Mouse (Mus musculus) hindbrain, embryonic 10.5 days (tissue): Measurements from ENCODE around the gene Dennd2a. TPM values are rescaled to one million over a fixed set of nuclear protein-coding genes. Genes with fewer than 3 reads are reported as not detected.

Source experiments
- DNase-seq: peaks from one replicate; pipeline ENCODE4 v3.0.0-alpha.2; 2017; ENCODE audit warnings: low spot score
- H3K27ac ChIP-seq: fragments of 300-500 bp; sonication (generic); 2 replicates; pipeline ENCODE4 v1.5.1; 2016; ENCODE audit warnings: mild to moderate bottlenecking, moderate library complexity
- H3K27me3 ChIP-seq: fragments of 300-500 bp; sonication (generic); 2 replicates; pipeline ENCODE4 v1.6.1; 2016; ENCODE audit warnings: mild to moderate bottlenecking; ENCODE audit not compliant: poor library complexity, insufficient read depth, severe bottlenecking
- H3K36me3 ChIP-seq: fragments of 300-500 bp; sonication (generic); 2 replicates; pipeline ENCODE4 v1.6.1; 2016; ENCODE audit warnings: mild to moderate bottlenecking, moderate library complexity
- H3K4me1 ChIP-seq: fragments of 300-500 bp; sonication (generic); replicated peaks from 2 replicates; pipeline ENCODE4 v1.6.1; 2016; ENCODE audit warnings: mild to moderate bottlenecking
- H3K4me3 ChIP-seq: fragments of 300-500 bp; sonication (generic); 2 replicates; pipeline ENCODE4 v1.5.1; 2016; ENCODE audit warnings: mild to moderate bottlenecking, moderate library complexity
- H3K9me3 ChIP-seq: fragments of 300-500 bp; sonication (generic); 2 replicates; pipeline ENCODE4 v1.6.1; 2016; ENCODE audit warnings: mild to moderate bottlenecking, moderate library complexity
- WGBS: fragments of 180-500 bp; shearing (Covaris S2); methylation state at CpG from one replicate; pipeline ENCODE4 v1.1.7; 2016; 5-methylcytosine and 5-hydroxymethylcytosine counted together
- polyA plus RNA-seq: library from polyadenylated mRNA; unstranded; fragments of >200 nt; fragmentation: Nextera tagmentation; extraction: Ambion mirVana; gene quantifications from 2 replicates; pipeline ENCODE4 v1.2.1, GENCODE M21; 2016

Gene Dennd2a
- polyA plus RNA-seq, 1 experiment from 2014 or later: 45.6 TPM

DNA sequence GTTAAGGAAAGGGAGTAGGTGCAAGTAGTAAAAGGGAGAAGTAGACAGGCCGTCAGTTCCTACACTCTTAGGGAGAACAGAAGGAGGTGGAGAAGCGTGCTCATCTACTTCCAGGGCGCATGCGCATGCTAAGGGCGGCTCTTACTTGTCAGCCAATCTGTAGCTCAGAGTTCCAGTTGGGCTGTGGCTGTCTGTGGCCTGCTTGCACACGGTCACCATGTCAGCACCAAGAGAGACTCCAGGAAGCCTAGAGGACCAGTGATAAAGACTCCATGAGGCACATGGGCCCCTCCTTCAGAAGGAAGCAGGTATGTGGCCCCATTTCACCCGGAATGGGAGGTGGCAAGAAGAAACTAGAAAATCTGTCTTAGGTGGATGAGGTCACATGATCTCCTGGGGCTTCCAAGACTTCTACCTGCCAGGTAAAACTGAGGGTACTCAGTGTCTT lies 30.3 kb downstream of the Dennd2a start:
- Histone ChIP-seq H3K27ac (0 out of 2 replicates have a peak overlapping the region, but pooled peaks have one; percentile 42), H3K36me3 (peaks cover 40% of the 10 kb centered on the region), H3K4me1 (peaks cover 28% of the 10 kb centered on the region), H3K27me3 (no peaks in the 10 kb centered on the region), H3K4me3 (no peak overlapping the region), H3K9me3 (no peaks in the 10 kb centered on the region)
- no peak for DNase-seq
- WGBS: 86% methylated on average over 7 of the region's 7 CpGs

DNA sequence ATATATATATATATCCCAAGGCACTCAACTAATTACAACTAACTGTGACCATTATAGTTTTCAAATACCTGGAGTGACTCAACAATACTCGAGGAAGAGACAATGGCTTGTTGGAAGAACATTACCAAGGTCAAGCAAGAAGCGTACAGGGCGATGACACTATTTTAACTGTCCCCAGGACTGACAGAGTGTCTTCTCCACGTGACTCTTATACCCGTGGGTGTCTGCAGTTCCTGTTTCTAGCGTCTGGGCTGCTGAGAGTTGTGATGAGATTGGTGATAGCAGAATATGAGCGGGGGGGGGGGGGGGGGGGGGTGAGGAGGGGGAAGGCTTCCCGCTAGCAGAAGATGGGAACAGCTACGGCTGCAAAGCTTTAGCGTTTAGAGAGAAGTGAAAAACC lies 30.9 kb downstream of the Dennd2a start:
- 83% methylated on average over 9 of the region's 10 CpGs for WGBS
- Histone ChIP-seq H3K4me3 (no peak overlapping the region), H3K4me1 (peaks cover 28% of the 10 kb centered on the region), H3K9me3 (no peaks in the 10 kb centered on the region), H3K36me3 (peaks cover 46% of the 10 kb centered on the region), H3K27me3 (no peaks in the 10 kb centered on the region), H3K27ac (no peak overlapping the region)
- no peak for DNase-seq

DNA sequence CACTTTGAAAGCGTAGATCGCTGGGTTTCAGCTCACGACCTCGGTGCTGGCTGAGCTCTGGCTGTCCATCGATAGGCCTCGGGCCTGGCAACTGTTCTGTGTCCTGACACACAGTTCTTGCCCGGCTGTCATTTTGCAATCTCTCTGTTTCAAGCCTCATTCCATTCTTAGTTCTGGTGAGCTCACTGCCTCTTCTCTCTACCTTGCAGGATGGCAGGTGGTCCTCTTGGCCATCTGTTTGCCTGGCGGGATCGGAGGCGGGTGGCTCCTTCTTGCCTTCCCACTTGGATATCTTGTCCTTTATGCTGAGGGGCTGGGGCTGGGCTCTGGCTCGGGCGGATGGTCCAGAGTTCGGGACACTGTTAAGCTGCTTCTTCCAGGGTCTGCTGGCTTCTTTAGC lies 34.5 kb downstream of the Dennd2a start:
- Histone ChIP-seq H3K36me3 (peaks cover 82% of the 10 kb centered on the region), H3K9me3 (peaks cover 12% of the 10 kb centered on the region), H3K27ac (no peak overlapping the region), H3K4me1 (peaks cover 12% of the 10 kb centered on the region), H3K4me3 (no peak overlapping the region), H3K27me3 (no peaks in the 10 kb centered on the region)
- 95% methylated on average over 13 of the region's 13 CpGs for WGBS
- no peak for DNase-seq

DNA sequence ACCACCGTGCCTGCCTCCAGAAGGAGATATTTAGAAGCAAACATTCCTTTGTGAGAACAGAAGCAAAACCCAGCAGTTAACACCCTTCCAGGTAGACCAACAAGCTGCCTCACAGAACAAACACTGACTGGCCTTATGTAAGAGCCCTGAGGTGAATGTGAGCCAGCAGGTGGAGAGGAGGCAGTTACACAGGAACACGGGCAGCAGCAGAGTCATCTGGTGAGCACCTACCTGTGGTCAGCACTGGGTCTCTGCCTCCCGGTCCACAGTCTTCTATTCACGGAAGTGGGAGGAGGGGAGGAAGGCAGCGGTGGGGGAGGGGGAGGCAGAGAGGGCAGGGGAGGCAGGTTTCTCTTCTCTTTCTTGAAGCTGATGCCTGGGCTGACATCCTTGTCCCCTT lies 35.2 kb downstream of the Dennd2a start:
- H3K9me3 ChIP-seq: peaks cover 12% of the 10 kb centered on the region
- no peaks in the 10 kb centered on the region for H3K27me3 ChIP-seq
- WGBS: 82% methylated on average over 5 of the region's 5 CpGs
- H3K4me3 ChIP-seq: no peak overlapping the region
- H3K36me3 ChIP-seq: peaks cover 89% of the 10 kb centered on the region
- DNase-seq: no peak
- no peak overlapping the region; the same call in 1 of the 2 replicates for H3K27ac ChIP-seq
- peaks cover 5% of the 10 kb centered on the region for H3K4me1 ChIP-seq

DNA sequence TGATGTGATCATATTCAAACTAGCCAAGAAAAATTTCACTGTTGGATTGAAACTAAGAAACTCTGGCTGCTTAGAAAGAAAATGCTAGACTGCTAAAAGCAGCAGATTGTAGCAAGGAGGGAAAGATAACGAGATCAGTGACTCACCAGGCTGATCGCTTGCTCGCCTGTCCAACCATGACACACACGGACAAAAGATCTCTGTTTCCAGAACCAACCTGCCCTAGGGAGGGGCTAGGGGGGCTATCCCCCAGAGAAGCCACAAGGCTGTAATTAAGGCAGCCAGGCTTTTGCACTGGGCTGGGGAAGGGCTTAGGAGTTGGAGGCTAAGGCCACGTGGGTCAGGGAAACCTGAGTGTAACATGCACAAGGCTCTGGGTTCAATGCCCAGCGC lies 41.9 kb downstream of the Dennd2a start:
- Histone ChIP-seq H3K4me1 (peaks cover 13% of the 10 kb centered on the region), H3K36me3 (peaks cover 66% of the 10 kb centered on the region), H3K4me3 (no peak overlapping the region), H3K27ac (peak overlapping the region; percentile 59), H3K27me3 (no peaks in the 10 kb centered on the region), H3K9me3 (peaks cover 12% of the 10 kb centered on the region)
- 33% methylated on average over 6 of the region's 6 CpGs for WGBS
- DNase-seq: peak; percentile 55

DNA sequence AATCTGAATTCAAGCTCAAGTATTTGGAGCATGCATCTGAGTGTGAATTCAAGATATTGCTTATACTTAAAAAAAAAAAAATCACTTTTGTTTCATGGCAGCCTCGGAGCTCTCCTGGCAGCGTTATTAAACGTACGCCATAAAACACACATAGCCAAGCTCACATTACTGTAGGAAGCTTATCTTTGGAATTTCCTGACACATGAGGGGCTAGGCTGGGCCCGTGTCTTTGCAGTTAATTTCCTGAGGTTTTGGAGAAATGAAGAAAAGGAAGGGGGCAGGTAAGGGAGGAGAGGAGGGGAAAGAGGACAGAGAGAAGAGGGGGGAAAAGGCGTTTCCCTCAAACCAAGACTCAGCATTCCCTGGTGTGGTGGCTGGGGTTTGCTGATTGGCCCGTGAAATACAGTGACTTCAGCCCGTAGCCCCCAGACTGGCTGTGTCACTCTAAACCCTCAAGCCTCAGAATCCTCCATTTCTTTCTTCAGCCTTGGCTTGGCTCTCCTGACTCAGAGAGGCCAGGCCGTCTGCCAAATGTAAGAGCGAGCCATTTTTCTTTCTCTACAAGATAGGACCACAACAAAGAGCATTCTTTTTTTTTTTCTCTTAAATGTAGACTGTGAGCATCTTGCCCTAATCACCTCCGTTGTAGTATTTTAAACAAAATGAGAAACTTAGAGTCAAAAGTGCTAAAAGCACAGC lies 42.5 kb downstream of the Dennd2a start:
- Histone ChIP-seq H3K36me3 (peaks cover 61% of the 10 kb centered on the region), H3K27ac (peak overlapping the region; percentile 59), H3K4me1 (peaks cover 13% of the 10 kb centered on the region), H3K9me3 (peaks cover 8% of the 10 kb centered on the region), H3K4me3 (no peak overlapping the region), H3K27me3 (no peaks in the 10 kb centered on the region)
- WGBS: 68% methylated on average over 11 of the region's 11 CpGs
- no peak for DNase-seq

DNA sequence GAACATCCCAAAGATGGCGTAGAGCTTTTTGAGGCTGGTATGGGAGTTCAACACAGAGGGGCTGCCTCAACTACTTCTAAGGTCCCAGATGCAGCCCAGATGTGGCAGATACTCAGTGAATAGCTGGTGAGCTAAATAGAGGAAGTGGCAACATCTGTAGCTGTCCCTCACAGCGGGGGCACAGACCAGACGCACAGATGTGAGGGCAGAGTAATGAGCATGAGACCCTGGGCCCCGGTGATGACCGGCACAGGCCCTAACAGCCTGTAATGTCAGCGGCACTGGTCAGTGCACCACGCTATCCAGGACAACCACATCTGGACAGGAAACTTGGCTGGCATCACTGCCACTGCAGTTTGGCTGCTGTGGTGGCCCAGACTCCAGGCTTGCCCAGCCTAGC lies 54.2 kb downstream of the Dennd2a start:
- H3K27me3 ChIP-seq: no peaks in the 10 kb centered on the region
- H3K27ac ChIP-seq: no peak overlapping the region
- H3K36me3 ChIP-seq: peaks cover 94% of the 10 kb centered on the region
- no peaks in the 10 kb centered on the region for H3K4me1 ChIP-seq
- WGBS: 83% methylated on average over 7 of the region's 7 CpGs
- H3K9me3 ChIP-seq: no peaks in the 10 kb centered on the region
- no peak overlapping the region for H3K4me3 ChIP-seq
- DNase-seq: no peak

DNA sequence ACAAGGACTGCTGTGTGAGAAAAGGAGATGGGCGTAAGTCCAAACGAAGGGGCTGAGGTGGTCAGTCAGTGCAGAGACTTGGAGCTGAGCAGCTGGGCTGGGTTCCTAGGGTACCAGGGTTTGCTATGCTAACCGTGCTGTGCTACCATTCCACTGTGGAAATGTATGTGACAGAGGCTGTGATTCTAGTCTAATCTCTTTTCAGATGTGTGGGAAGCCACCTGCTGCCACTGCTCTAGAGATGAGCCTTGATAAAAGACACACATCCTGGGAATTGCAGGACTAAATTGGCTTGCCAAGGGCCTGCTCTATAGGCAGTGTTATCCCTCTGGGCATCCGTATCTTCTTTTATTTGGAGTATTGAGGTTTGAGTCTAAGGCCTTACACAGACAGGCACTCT lies 60.5 kb downstream of the Dennd2a start:
- no peaks in the 10 kb centered on the region for H3K9me3 ChIP-seq
- no peaks in the 10 kb centered on the region for H3K4me1 ChIP-seq
- WGBS: 94% methylated on average over 4 of the region's 4 CpGs
- no peaks in the 10 kb centered on the region for H3K27me3 ChIP-seq
- H3K27ac ChIP-seq: no peak overlapping the region
- no peak overlapping the region for H3K4me3 ChIP-seq
- DNase-seq: no peak
- H3K36me3 ChIP-seq: peaks cover 92% of the 10 kb centered on the region

DNA sequence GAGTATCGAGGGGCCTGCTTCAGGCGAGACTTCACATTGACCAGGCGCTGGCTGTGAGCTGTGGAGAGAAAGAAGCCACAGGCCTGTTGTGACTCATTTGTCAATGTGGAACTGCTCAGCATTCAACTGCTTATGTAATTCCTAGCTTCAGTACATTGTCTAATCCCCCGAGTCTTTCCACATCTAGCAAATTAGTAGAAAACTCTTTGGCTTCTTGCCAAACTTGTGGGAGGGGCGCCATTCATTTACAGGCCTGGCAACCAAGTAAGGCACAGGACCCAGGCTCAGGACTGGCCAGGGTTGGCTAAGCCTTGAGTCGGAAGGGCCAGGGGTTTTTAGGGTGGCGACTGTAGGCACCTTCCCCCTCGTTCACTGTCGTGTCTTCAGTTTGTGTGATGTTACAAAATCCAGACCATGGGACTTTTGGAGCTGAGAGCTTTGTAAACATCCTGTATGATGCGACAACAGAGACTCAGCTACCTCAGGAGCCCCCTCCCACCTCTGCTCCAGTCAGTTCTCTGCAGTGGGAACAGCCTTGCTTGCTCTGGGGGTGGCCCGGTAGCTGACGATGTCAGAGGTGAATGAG lies 64.4 kb downstream of the Dennd2a start:
- WGBS: 94% methylated on average over 12 of the region's 12 CpGs
- no peaks in the 10 kb centered on the region for H3K27me3 ChIP-seq
- no peaks in the 10 kb centered on the region for H3K9me3 ChIP-seq
- H3K4me3 ChIP-seq: no peak overlapping the region
- no peak for DNase-seq
- H3K36me3 ChIP-seq: peaks cover 98% of the 10 kb centered on the region
- H3K4me1 ChIP-seq: no peaks in the 10 kb centered on the region
- H3K27ac ChIP-seq: no peak overlapping the region

DNA sequence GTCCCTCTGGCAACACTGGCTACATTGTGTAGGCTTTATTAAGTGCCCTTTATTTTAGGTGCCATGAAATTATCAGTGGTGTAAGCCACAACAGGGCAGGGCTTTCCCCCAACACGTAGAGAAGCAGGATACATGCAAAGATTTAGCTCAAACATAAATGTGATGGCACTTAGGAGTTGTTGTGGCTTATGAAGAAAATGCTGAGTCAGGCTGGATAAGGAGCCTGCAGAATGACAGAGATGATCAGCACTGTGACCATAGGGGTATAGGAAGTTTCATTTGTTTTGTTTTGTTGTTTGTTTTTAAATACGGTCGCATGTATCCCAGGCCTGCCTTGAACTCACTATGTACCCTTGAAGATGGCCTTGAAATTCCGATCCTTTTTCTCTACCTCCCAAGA lies 65.5 kb downstream of the Dennd2a start:
- WGBS: 87% methylated on average over 4 of the region's 4 CpGs
- DNase-seq: no peak
- no peaks in the 10 kb centered on the region for H3K27me3 ChIP-seq
- H3K27ac ChIP-seq: no peak overlapping the region
- no peak overlapping the region for H3K4me3 ChIP-seq
- peaks cover 99% of the 10 kb centered on the region for H3K36me3 ChIP-seq
- no peaks in the 10 kb centered on the region for H3K9me3 ChIP-seq
- H3K4me1 ChIP-seq: no peaks in the 10 kb centered on the region

DNA sequence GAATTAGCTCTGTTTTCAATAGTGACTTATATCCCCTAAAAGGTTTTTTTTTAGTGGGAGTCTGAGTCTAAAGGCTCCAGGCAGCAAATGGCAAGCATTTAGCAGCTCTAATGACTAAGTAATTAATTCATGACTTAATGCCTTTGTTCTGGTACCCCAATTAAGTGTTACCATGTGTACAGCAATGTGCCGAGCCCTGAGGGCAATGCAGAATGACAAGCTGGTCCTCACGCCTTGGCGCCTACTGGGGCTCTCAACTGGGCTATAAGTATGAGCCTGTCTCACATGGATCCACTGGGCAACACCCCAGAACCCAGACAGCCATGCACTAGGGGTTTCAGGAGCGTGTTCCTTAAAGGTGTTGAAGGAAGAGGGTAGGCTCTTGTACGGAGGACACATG lies 66.5 kb downstream of the Dennd2a start:
- H3K27ac ChIP-seq: no peak overlapping the region
- WGBS: 84% methylated on average over 5 of the region's 5 CpGs
- no peaks in the 10 kb centered on the region for H3K9me3 ChIP-seq

DNA sequence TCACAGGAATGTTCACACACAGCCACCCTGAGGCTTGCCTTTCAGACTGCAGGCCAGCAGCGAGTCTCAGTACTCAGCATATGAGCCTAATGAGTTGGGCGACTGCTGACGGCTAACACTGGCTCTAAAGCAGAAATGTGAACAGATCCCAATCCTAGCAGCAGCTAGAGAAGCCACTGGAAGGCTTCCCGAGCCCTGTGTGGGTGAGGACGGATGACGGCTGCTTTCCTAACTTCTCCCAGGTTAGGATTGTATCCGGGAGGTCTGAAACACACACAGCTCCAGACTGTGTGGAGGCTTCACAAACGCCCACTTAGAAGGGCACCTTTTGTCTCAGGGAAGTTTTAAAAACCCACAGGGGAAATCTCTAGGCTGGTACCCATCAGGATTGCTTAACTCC lies 69.4 kb downstream of the Dennd2a start:
- WGBS: 89% methylated on average over 8 of the region's 8 CpGs
- no peaks in the 10 kb centered on the region for H3K4me1 ChIP-seq
- peaks cover 6% of the 10 kb centered on the region; the same call in 1 of the 2 replicates for H3K9me3 ChIP-seq
- H3K36me3 ChIP-seq: peaks cover 100% of the 10 kb centered on the region
- H3K27me3 ChIP-seq: no peaks in the 10 kb centered on the region
- no peak overlapping the region for H3K27ac ChIP-seq
- no peak overlapping the region for H3K4me3 ChIP-seq
- no peak for DNase-seq

More for the DNA sequence above, 66.5 kb downstream of the Dennd2a start:
- Histone ChIP-seq H3K36me3 (peaks cover 99% of the 10 kb centered on the region), H3K4me3 (no peak overlapping the region), H3K4me1 (no peaks in the 10 kb centered on the region), H3K27me3 (no peaks in the 10 kb centered on the region)
- no peak for DNase-seq

DNA sequence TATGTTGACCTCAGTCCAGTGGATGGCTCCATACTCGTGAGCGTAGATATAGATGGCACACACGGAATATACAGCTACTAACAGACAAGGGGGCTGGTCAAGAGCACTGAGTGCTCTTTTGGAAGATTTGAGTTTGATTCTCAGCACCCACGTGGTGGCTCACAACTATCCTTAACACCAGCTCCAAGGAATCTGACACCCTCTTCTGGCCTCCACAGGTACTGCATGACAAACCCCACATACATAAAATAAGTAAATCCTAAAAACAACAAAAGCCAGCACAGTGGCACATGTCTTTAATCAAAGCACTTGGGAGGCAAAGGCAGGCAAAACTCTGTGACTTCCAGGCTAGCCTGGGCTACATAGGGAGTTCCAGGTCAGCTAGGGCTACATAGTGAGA lies 74.0 kb downstream of the Dennd2a start:
- H3K9me3 ChIP-seq: peaks cover 6% of the 10 kb centered on the region; the same call in 1 of the 2 replicates
- no peaks in the 10 kb centered on the region for H3K27me3 ChIP-seq
- no peaks in the 10 kb centered on the region for H3K4me1 ChIP-seq
- WGBS: 96% methylated on average over 4 of the region's 4 CpGs
- H3K4me3 ChIP-seq: no peak overlapping the region
- H3K27ac ChIP-seq: no peak overlapping the region
- peaks cover 97% of the 10 kb centered on the region for H3K36me3 ChIP-seq
- DNase-seq: no peak
